Mouse (Mus musculus) forebrain, embryonic 13.5 days (tissue): ENCODE data around the gene Ppp1r13b. TPM values are rescaled to one million over a fixed set of nuclear protein-coding genes. Genes with fewer than 3 reads are reported as not detected.
"Not testable (repeated sequence)": the region's sequence is repeated elsewhere in the genome, so short reads cannot be mapped to it uniquely, and the experiment has no call there.

Experiments
- ATAC-seq: fragments of 200-750 bp; cut with Nextera tagmentation; 2 replicates; pipeline ENCODE4 v1.8.0; 2017
- H3K27ac ChIP-seq: fragments of 300-500 bp; sonication (generic); 2 replicates; pipeline ENCODE4 v1.5.1; 2015; ENCODE audit warnings: inconsistent platforms, mild to moderate bottlenecking, moderate library complexity
- H3K27me3 ChIP-seq: fragments of 300-500 bp; sonication (generic); 2 replicates; pipeline ENCODE4 v1.6.1; 2015; ENCODE audit warnings: mild to moderate bottlenecking, inconsistent platforms
- H3K36me3 ChIP-seq: fragments of 300-500 bp; sonication (generic); 2 replicates; pipeline ENCODE4 v1.6.1; 2015; ENCODE audit warnings: mild to moderate bottlenecking, inconsistent platforms; ENCODE audit not compliant: poor library complexity, severe bottlenecking
- H3K4me1 ChIP-seq: fragments of 300-500 bp; sonication (generic); 2 replicates; pipeline ENCODE4 v1.6.1; 2015; ENCODE audit warnings: inconsistent platforms
- H3K4me2 ChIP-seq: fragments of 300-500 bp; sonication (generic); 2 replicates; pipeline ENCODE4 v1.6.1; 2015; ENCODE audit warnings: inconsistent platforms, mild to moderate bottlenecking, moderate library complexity
- H3K4me3 ChIP-seq: fragments of 300-500 bp; sonication (generic); 2 replicates; pipeline ENCODE4 v1.5.1; 2015; ENCODE audit warnings: mild to moderate bottlenecking, inconsistent platforms
- H3K9ac ChIP-seq: fragments of 300-500 bp; sonication (generic); 2 replicates; pipeline ENCODE4 v1.6.1; 2015; ENCODE audit warnings: mild to moderate bottlenecking, inconsistent platforms
- H3K9me3 ChIP-seq: fragments of 300-500 bp; sonication (generic); replicated peaks from 2 replicates; pipeline ENCODE4 v1.6.1; 2016; ENCODE audit warnings: inconsistent platforms
- WGBS: fragments of 180-500 bp; shearing (Covaris S2); methylation state at CpG from one replicate; pipeline ENCODE4 v1.1.7; 2015; 5-methylcytosine and 5-hydroxymethylcytosine counted together
- polyA plus RNA-seq: library from polyadenylated mRNA; unstranded; fragments of >200 nt; fragmentation: Nextera tagmentation; extraction: Ambion mirVana; gene quantifications from 2 replicates; pipeline ENCODE4 v1.2.1, GENCODE M21; 2015

The Ppp1r13b gene
- 9.3 TPM in 2 replicates for polyA plus RNA-seq

DNA sequence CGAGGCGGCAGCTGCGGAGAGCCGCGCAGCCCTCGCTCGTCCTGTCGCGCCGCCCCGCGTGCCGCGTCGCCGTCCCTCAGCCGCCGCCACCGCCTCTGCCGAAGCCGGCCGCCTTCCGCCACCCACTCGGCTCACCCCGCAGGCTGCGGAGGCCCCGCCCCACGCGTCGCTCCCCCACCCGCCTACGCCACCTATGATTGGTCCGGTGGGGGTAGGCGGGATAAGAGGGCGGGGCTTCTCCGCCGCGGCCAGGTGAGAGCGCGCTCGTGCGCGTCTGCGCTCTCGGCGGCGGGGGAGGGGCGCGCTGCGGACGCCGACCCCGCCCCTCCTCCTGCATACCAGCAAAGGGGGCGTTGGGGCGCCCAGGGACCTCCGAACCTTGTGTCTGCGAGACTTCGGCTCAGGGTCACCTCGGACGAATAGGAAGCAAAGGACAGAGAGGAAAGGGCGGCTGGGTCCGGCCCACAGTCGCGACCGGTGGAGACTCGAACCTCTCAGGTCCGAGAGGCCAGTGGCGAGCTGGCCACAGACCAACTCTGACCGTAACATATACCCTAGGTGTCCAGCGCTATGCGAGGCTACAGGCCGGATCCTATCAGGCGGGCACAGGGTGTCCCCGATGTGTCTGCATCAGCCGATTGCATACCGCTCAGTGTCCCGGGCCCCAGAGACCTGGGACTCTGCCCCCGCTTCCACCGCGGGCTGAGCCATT is at the start of gene Ppp1r13b:
TSS of gene Ppp1r13b (minus strand) at position 141 of the 712 bp plus-strand sequence.
- H3K4me2 ChIP-seq, result peak within 1 kb of the TSS; percentile 97
- H3K36me3 ChIP-seq, result no peaks in the 10 kb centered on the region
- WGBS, result 1% methylated on average over 49 of the region's 80 CpGs
- peak within 1 kb of the TSS; percentile 87 for H3K27ac ChIP-seq
- H3K9me3 ChIP-seq, result no peaks in the 10 kb centered on the region
- H3K9ac ChIP-seq, result peak within 1 kb of the TSS; percentile 85
- peak; percentile 97 for ATAC-seq
- H3K4me3 ChIP-seq, result peak within 1 kb of the TSS; percentile 80
- H3K27me3 ChIP-seq, result peaks cover 49% of the 10 kb centered on the region
- peaks cover 15% of the 10 kb centered on the region; the same call in 1 of the 2 replicates for H3K4me1 ChIP-seq

DNA sequence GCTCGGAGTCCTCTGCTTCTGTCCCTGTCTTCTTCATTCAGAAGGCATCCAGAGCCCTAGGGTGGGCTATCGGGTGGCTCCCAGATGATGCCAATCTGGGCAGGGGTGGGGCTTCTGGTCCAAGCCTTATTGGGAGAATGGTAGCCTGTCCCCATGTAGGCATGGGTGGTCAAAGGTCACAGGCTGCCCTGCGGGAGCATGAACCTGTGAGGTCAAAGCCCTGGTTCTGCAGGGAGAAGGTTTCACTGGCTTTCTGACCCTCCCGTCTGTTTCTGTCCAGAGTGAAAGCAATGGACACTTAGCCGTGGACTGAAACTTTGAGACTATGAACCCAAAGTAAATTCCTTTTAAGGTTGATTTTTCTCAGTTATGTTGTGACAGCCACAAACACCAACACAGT is 48.3 kb upstream of the Ppp1r13b start:
- H3K4me3 ChIP-seq, result no peak overlapping the region
- H3K4me2 ChIP-seq, result no peak overlapping the region
- no peaks in the 10 kb centered on the region for H3K9me3 ChIP-seq
- H3K27ac ChIP-seq, result no peak overlapping the region
- WGBS, result 81% methylated on average over 5 of the region's 5 CpGs
- no peaks in the 10 kb centered on the region for H3K27me3 ChIP-seq
- no peak overlapping the region for H3K9ac ChIP-seq
- H3K36me3 ChIP-seq, result peaks cover 21% of the 10 kb centered on the region
- no peaks in the 10 kb centered on the region for H3K4me1 ChIP-seq
- no peak for ATAC-seq

DNA sequence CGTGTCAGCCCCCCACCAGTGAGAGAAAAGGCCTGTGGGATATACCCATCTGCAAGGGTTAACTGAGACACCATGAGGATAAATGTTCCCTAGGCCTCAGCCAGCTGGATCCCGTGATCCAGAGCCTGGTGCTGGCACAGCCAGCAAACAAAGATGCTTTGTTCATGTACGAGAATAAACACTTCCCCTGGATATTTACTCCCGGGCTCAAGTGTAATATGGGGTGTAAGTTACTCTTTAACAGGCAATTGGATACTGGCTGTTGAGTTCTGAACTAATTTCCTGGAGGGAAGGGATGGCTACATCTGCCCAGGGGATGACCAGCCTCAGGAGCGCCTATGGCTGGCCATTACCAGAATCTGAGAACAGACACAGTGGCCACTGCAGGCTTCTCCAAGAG is 43.8 kb upstream of the Ppp1r13b start:
- H3K27me3 ChIP-seq, result no peaks in the 10 kb centered on the region
- H3K27ac ChIP-seq, result no peak overlapping the region
- H3K9me3 ChIP-seq, result no peaks in the 10 kb centered on the region
- 41% methylated on average over 5 of the region's 5 CpGs for WGBS
- no peak overlapping the region for H3K4me3 ChIP-seq
- H3K4me2 ChIP-seq, result no peak overlapping the region
- ATAC-seq, result no peak
- H3K36me3 ChIP-seq, result no peaks in the 10 kb centered on the region
- H3K4me1 ChIP-seq, result no peaks in the 10 kb centered on the region
- no peak overlapping the region for H3K9ac ChIP-seq

DNA sequence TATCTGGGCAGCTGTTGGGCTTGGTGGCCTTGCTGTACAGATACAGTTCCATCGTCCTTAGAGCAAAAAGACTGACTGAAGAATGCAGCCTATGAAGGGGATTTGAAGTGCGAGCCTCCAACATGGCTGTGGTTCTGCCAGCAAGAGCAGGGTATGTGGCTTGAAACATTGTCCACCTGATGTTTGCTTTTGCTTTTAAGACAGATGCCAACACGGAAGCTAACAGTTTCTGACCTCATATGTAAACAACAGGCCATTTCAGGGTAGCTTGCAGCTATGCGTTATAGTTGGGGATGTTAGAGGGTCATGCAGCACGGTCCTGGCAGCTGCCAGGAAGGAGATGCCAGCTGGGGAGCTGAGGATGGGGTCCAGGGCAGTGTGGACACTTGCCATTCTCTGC is 42.6 kb upstream of the Ppp1r13b start:
- no peaks in the 10 kb centered on the region for H3K36me3 ChIP-seq
- no peaks in the 10 kb centered on the region for H3K27me3 ChIP-seq
- no peak overlapping the region for H3K4me2 ChIP-seq
- 85% methylated on average over 5 of the region's 5 CpGs for WGBS
- H3K4me1 ChIP-seq, result no peaks in the 10 kb centered on the region
- no peak for ATAC-seq
- no peak overlapping the region for H3K4me3 ChIP-seq
- H3K27ac ChIP-seq, result no peak overlapping the region
- H3K9ac ChIP-seq, result no peak overlapping the region
- no peaks in the 10 kb centered on the region for H3K9me3 ChIP-seq

DNA sequence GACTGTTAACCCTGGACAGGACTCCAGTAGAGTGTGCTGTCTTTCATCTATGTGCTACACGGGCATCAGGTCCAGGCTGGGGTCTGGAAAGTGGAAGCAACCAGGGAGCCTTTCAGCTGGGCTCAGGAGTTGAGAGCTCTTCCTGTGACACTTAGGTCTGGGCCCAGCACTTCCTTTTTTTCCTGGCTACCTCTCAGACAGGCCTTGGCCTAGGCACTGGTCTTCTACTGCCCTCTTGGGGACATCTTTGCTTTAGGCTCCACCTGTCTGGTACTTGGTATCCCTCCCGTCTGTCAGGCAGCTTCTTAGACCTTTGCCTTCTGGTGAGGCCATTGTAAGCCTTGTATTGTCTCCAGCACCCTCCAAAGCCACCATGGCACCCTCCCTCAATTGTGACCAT is 38.8 kb upstream of the Ppp1r13b start:
- H3K9me3 ChIP-seq, result no peaks in the 10 kb centered on the region
- H3K27ac ChIP-seq, result no peak overlapping the region
- WGBS, result 51% methylated on average over 2 of the region's 2 CpGs
- peaks cover 4% of the 10 kb centered on the region; the same call in 1 of the 2 replicates for H3K4me1 ChIP-seq
- no peak overlapping the region for H3K4me3 ChIP-seq
- H3K4me2 ChIP-seq, result no peak overlapping the region
- H3K27me3 ChIP-seq, result no peaks in the 10 kb centered on the region
- H3K9ac ChIP-seq, result no peak overlapping the region
- ATAC-seq, result no peak
- no peaks in the 10 kb centered on the region for H3K36me3 ChIP-seq

DNA sequence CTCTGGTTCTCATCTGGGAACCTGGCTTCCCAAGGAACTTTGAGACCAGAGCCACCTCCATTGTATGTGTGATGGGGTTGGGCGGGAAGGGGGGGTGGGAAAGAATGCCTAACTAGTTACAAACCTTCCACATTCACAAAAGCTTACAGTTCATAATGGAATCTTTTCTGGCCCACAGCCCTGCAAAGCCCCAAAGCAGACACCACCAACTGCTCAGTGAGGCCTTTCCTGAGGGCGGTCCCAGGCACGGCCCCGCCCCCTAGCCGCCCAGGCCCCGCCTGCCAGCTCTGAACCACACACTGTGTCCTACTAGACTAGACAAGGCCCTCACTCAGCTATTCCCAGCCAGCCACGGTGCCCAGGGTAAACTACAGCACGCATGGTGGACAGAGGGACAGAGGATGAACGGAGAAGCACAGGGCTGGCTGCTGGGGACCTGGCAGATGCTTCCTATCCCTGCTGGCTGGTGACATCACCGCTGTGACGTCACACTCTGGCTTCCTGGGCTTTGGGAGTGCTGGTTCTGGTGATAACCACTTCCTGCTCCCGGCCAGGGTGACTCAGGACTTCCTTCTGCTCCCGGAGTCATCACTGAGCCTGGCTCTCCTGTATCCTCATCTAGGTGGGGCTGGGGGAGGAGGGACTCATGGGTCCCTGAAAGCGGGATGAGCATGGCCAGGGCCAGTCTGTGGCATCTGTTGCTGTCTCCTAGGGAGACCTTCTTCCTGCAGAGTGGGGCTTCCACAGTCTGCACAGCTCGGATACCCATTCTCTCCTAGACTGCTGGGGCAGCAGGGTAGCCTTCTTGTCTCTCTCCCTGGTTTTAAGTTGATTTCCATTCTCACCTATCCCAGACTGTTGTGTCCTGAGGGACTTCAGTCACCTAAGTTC is 38.1 kb upstream of the Ppp1r13b start:
- not testable (repeated sequence) for H3K4me3 ChIP-seq, H3K9ac ChIP-seq, ATAC-seq, H3K27me3 ChIP-seq, H3K36me3 ChIP-seq, H3K4me1 ChIP-seq, H3K27ac ChIP-seq, H3K4me2 ChIP-seq, H3K9me3 ChIP-seq
- 63% methylated on average over 11 of the region's 15 CpGs for WGBS

DNA sequence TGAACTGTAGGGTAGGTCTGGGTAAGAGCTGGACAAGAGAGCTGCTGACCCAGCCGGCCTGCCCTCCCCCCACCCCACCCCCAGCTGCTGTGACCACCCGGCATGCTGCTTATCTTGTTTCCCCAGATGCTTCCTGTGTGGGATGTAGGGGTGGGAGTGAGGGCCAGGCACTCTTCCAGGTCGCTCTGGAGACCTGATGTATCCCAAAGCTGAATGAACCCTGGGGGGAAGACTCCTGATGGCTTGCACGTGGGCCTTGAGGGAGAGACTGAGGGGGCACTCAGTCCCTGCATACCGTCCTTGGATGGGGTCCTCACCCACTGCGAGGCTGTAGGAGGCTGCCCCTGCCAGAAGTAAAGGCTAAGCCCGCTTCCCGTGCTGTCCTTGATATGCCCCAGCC is 37.2 kb upstream of the Ppp1r13b start:
- Histone ChIP-seq H3K4me3 (no peak overlapping the region), H3K9me3 (no peaks in the 10 kb centered on the region), H3K4me1 (peaks cover 4% of the 10 kb centered on the region; the same call in 1 of the 2 replicates), H3K27ac (no peak overlapping the region), H3K27me3 (no peaks in the 10 kb centered on the region), H3K36me3 (no peaks in the 10 kb centered on the region), H3K9ac (no peak overlapping the region), H3K4me2 (no peak overlapping the region)
- ATAC-seq, result no peak
- WGBS, result 70% methylated on average over 8 of the region's 8 CpGs

DNA sequence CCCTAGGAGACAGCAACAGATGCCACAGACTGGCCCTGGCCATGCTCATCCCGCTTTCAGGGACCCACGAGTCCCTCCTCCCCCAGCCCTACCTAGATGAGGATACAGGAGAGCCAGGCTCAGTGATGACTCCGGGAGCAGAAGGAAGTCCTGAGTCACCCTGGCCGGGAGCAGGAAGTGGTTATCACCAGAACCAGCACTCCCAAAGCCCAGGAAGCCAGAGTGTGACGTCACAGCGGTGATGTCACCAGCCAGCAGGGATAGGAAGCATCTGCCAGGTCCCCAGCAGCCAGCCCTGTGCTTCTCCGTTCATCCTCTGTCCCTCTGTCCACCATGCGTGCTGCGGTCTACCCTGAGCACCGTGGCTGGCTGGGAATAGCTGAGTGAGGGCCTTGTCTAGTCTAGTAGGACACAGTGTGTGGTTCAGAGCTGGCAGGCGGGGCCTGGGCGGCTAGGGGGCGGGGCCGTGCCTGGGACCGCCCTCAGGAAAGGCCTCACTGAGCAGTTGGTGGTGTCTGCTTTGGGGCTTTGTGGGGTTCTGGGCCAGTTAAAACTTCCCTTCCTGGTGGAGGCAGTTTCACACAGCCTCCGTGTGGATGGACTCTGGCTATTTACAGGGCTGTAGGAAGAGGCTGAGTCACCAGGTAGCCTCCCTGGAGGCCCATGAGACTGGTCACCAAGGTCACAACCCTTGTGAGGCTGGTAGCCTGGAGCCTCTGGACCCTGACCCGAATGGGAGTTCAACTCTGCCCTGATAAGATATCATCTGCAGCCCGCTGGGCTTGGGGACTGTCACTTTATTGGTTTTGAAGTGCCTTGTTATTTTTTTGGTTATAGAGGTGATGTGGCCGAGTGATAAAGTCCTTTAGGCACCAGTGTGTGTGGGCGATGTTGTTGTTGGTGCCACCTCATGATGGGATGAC is 36.4 kb upstream of the Ppp1r13b start:
- not testable (repeated sequence) for ATAC-seq, H3K36me3 ChIP-seq, H3K4me3 ChIP-seq, H3K27ac ChIP-seq, H3K4me1 ChIP-seq, H3K9ac ChIP-seq, H3K9me3 ChIP-seq, H3K4me2 ChIP-seq, H3K27me3 ChIP-seq
- 77% methylated on average over 16 of the region's 20 CpGs for WGBS

DNA sequence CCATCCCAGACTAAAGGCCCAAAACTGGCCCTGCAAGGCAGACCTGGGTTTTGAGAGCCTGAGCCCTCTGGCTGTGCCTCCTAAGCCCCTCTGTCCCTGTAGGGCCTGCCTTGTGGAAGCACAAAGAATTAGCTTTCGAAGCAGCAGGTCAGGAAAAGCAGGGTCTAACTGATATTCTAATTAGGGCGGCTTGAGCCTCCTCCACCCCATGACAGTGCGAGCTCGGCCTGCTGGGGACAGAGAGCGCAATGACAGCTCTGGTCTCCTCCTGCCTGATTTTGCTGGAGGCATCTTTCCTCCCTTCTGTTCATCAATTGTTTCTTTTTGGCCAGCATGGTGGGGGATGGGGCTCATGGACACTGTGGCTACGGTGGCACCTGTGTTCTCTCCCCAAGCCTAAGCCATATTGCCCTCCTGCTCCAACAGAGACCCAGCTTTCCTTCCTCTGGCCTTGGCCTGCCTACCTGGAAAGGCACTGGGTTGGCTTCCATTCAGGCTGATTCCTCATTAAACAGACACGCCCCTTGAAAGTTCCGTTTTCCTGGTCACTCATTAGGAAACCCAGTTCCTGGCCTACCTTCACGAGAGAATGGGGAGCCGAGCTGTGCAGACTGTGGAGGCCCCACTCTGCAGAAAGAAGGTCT is 35.6 kb upstream of the Ppp1r13b start:
- Histone ChIP-seq H3K4me1 (peaks cover 4% of the 10 kb centered on the region; the same call in 1 of the 2 replicates), H3K27me3 (peaks cover 8% of the 10 kb centered on the region; the same call in 1 of the 2 replicates), H3K9ac (no peak overlapping the region), H3K36me3 (no peaks in the 10 kb centered on the region), H3K27ac (no peak overlapping the region), H3K4me3 (no peak overlapping the region), H3K9me3 (no peaks in the 10 kb centered on the region), H3K4me2 (no peak overlapping the region)
- 61% methylated on average over 10 of the region's 10 CpGs for WGBS
- no peak for ATAC-seq

DNA sequence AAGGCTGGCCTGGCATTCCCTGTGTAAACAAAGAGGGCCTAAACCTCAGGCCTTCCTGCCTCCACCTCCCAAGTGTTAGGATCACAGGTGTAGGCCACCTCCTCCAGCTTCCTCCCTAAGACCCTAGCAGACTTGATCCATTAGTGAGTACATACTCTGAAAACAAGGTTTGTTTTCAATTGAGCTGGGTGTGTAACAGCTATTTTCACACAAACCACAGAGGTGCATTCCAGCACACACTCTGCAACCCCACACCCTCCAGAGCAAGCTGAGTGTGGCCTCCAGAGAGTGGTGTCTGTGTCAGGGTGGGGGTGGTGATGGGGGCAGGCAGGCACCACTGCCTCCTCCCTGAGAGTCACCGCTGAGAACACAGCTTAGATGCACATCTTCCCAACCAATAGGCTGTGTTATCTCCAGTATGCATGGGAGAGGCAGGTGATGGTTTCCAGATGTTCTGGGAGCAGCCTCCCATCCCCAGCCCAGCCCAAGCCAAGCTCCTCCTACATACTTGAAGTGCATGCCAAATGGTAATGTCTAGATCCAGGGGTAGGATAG is 30.8 kb upstream of the Ppp1r13b start:
- H3K9me3 ChIP-seq, result no peaks in the 10 kb centered on the region
- H3K27ac ChIP-seq, result no peak overlapping the region
- ATAC-seq, result no peak
- no peaks in the 10 kb centered on the region for H3K36me3 ChIP-seq
- no peak overlapping the region for H3K4me3 ChIP-seq
- H3K4me2 ChIP-seq, result no peak overlapping the region
- H3K9ac ChIP-seq, result no peak overlapping the region
- 88% methylated on average over 1 of the region's 1 CpGs for WGBS
- H3K4me1 ChIP-seq, result peaks cover 21% of the 10 kb centered on the region
- H3K27me3 ChIP-seq, result peaks cover 11% of the 10 kb centered on the region; the same call in 1 of the 2 replicates
